Mouse (Mus musculus) neural tube, embryonic 10.5 days (tissue): Measurements from ENCODE around the gene Treml1.

ENCODE experiments used
- DNase-seq: peaks from one replicate; pipeline ENCODE4 v3.0.0-alpha.2; 2017; ENCODE audit warnings: low spot score; ENCODE audit errors: extremely low spot score

Treml1 gene

DNA sequence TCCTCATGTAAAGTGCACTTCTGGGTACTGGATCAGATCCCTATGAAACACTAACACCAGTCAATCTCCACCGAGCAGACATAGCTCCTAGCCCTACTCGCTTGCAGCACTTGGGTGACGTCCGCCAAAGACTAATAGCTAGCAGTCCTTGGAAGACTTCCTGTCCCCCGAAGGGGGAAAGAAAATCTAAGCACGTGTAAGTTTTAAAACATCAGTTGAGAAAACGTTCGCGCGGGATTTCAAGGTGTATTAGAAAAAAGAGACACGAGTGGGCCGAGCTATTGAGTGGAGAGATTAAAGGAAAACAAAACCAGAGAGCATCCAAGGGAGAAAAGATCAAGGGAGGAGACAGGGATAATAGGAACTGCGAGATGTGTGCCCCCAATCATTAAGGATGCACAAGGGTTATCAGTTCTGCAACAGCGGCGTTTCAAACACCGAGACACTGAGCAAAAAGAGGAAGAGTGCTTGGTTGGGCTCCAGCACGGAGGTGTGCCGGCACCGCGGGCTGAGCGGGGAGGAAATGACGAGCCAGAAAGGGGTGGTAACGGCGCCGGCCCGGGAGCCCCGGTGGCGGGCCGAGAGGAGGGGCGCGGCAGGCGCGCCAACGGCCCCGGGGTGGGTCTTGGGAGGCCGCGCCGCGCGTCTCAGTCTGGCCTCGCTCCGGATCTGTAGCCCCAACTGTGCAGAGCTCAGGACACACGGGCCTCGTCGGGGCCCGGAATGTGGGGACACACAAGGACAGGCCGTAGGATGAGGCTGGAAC, 49.0 kb downstream of the Treml1 start:
- DNase-seq = peak; percentile 73

DNA sequence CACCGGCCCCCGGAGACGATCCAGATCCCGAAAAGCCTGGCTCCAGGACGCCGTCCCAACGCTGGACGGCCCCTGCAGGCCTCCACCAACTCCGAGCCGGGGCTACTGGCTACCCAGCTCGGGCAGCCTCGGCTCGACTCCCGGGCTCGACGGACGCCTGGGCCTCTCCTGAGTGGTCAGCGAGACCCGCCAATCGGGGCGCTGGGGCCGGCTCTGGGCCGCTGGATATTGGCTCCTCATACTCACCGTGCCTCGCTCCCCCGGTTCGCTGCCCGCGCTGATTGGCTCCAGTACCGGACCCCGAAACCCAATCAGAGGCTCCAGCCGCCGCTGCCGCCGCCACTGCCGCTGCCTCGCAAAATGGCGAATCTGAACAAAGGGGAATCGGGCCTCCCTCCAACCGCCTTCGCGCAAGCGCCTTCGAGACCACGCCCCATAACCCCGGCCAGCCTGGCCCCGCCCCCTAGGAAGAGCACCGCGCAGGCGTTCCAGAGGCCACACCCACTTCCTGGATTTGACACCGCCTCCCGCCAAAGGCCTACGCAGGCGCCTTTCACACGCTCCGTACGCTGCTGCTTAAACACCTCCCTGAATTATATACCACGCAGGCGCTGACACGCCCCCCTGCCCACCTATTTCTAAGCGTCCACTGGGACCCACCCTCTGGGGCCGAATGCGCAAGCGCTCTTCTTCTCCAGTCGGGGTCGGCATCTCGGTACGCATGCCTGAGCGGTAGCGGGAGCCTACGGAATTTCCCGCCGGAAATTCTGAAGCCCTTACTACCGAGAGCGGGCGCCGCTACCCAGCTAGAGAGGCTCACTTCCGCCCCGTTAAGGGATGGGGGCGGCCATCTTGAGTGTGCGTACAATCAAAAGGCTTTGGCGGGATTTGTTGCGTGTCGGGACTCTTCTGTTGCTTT, 49.9 kb downstream of the Treml1 start, which contains the start of the genes Nfya and Oard1:
Gene Nfya (minus strand): TSS at position 527 of the 919 bp plus-strand sequence.
Gene Oard1 (plus strand): TSS at position 635 of the 919 bp plus-strand sequence.
- DNase-seq = peak; percentile 99

DNA sequence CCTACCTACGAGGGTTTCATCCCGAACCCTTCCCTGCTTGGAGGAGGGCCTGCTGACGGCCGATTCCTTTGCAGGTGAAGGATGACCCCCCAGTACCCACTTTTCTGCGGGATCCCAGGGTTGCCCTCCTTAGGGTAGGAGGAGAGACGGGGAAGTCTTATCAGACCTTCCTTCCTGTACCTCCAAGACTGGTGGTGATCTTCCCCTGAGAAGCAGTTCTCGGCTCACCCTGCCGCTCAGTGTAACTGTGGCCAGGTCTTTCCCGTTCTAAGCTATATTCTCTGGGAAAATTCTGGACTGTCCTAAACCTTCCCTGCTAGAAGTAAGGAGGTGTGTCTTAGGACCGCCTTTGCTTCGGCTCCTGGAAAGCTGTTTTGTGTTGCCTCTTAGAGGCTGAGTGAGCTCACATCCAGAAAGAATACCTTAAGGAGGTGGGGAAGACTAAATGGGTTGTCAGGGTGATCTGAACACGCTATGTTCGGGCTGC, 50.6 kb downstream of the Treml1 start:
- no peak for DNase-seq

DNA sequence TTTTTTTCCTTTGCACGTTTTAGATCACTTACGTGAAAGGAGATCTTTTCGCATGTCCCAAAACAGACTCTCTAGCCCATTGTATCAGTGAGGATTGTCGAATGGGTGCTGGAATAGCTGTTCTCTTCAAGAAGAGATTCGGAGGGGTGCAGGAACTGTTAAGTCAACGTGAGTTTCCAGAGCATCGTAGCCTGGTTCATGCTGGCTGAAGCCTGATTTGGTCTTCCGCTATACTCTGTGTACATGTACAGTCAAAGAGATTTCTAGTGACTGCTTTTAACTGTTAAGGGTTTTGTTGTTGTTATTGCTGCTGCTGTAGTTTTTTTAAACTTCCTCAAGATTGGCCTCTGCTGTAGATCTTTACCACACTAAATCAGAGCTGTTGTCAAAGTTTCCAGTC, 51.5 kb downstream of the Treml1 start:
- no peak for DNase-seq

DNA sequence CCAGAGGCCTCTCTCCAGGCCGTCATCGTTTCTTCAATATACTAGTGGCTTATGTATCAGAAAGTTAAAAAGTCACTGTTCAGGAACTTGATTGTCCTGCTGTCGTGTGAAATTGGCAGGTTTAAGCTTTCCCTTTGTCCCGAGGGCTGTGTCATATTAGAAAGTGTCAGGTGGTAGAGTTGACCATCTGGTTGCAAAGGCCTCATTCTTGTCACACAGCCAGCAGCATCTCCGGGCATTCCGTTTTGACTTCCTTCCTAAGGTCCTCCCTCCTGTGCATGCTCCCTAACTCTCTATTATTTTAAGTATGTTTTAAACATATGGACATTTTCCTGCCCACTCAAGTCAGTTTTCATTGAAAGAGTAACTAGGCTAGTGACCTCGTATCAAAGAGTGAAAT, 56.3 kb downstream of the Treml1 start:
- DNase-seq = no peak
